Mouse (Mus musculus) neutrophil, adult 5-6 weeks (primary cell): ENCODE data around the gene Usp48. TPM values are rescaled to one million over a fixed set of nuclear protein-coding genes. Genes with fewer than 3 reads are reported as not detected.
A peak's percentile ranks its signal among the peaks of the same experiment; 100 is the strongest.

ENCODE experiments used
- ATAC-seq: fragments of 151-379, 151-347 bp; 2 replicates; pipeline ENCODE4 v1.8.0; 2017; ENCODE audit warnings: mild to moderate bottlenecking, moderate TSS enrichment; ENCODE audit not compliant: insufficient number of reproducible peaks, poor library complexity, low FRiP score, severe bottlenecking; ENCODE audit errors: extremely low read depth
- total RNA-seq: library from RNA; stranded (forward); fragments of 200-1000 nt; gene quantifications from 2 replicates; pipeline ENCODE4 v1.2.3, GENCODE M21; 2017

Usp48 gene
- total RNA-seq, 1 experiment from 2014 or later = 190 TPM

DNA sequence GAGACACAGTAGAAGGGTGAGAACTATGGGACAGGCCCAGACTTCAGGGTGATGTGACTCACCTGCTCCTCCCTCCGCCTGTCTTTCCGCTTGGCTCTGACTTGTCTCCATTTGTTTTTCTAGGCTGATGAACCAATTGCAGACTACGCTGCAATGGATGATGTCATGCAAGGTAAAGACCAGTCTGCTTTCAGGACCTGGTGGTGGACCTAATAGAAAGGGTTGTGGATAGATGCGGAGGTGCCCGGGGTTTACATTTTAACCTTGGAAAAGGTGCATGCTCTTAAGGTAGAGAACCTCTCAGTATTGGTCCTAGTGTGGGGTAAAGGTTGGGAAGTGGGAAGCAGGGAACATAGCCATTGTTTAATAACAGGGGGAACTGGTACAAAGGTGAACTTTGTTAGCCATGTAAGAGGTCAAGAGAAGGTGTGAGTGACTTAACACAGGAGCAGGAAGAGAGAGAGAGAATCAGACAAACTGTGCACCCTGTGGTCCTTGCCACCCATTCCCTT lies 59.3 kb downstream of the Usp48 start:
- no peak for ATAC-seq

DNA sequence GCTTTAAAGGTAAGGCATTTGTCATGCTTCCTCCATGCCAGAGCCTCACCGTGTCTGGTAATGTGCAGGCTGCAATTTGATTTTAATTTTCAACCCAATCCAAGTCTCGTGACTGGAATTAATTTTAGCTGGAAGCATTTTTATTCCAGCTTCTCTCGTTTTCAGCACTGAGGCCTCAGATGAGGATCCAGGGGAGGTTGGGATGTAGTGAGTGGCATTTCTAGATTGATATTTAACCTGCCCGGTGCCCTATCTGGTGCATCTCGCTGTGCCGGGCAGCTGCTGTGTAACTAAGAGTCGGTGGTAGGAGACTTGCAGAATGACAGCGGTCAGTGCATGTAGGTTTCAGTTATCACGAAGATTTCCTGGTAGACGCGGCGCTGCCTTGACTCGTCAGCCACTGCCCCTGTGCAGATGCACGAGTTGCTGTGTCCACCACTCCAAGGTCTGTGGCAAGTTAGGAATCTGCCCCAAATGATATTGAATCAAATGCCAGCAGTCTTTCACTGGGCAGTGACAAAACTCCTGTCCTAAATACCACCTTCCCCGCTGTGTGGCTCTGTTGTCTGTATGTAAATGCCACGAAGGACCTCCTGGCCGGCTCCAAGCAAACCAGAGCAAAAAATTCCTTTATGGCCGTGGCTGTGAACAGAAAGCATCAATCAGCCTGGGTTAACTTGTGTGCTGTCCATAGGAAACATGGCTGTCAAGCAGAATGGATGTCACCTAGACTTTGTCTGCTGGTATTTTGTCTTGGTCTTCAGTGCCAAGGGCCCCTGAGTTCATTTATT lies 61.9 kb downstream of the Usp48 start:
- ATAC-seq = no peak

DNA sequence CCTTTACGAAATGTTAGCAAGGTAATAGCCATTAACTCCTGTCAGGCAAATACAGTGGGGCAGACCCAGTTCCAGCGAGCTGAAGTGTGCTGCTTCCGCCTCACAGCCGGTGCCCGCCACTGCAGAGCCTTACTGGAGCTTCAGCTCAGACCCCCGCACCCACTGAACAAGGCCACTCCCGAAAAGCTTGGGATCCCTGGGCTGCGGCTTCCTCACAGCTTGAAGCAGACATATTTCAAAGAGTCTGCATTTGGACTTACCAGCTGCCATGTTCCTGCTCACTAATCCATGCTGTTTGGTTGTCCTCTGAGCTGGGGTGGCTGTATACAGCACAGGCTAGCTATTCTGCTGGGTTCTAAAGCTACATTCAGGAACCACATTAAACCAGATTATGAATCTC lies 64.1 kb downstream of the Usp48 start:
- ATAC-seq = no peak

DNA sequence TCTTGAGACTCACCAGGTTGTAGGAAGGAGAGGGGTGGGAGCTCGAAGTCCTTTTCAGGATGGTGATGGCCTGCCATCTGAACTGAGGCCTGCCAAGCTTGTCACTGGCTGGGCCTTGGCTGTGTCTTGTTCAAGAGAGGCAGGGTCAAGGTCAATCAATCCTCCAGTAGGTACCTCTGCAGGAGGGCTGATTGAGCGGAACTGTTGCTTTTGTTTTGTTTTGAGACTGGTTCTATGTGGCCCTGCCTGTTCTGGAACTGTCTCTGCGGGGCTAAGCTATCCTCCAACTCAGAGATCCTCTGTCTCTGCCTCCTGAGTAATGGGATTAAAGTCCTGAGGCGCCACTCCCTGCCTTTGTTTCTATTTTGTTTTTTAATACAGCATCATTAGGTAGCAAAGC lies 66.0 kb downstream of the Usp48 start:
- no peak for ATAC-seq

DNA sequence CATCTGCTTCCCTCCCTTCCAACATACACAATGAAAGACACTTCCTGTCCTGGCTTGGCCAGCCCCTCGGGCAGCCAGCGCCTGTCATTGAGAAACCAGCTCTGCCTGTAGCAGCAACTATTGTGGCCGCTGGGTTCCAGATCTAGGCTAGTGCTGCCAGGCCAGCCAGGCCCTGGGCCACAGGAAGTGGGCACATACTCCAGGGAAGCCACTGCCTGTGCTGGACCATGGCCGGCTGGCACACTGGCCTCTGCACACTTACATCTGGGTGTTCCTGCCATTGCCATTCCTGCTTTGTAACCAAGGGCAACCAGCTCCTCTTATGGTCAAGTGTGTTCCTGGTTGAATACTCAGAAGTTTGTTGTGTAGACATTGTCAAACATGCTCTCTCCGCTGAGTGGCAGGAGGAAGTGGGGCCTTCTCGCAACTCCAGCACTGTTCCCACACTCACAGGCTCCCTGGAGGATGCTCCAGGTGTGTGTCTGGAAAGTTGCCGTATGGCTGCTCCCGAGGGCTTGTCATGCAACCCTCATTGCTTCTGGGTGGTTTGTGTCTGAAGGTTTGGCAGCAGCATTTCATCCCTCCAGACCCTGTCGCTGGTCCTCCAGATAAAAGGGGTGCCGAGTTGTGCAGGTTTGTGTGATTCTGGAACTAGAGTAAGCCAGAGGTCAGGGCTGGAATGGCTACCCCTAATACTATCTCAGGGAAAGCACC lies 67.0 kb downstream of the Usp48 start:
- ATAC-seq = no peak

DNA sequence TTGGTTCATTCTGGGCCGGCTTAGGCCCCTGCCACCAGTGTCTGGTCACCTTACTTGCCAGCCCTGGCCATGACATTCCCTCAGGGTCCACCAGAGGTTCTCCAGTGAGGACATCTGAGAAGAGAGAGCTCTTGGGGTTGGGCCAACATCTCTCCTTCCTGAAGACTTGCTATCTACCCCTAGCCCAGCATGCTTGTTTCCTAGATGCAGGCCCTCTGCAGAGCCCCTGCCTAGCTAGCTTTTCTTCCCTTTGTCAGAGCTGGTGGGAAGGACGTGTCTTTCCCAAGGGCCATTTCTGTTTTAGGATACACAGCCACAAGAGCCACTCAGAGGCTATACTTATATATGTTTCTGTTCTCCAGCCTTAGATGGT lies 67.5 kb downstream of the Usp48 start:
- no peak for ATAC-seq

DNA sequence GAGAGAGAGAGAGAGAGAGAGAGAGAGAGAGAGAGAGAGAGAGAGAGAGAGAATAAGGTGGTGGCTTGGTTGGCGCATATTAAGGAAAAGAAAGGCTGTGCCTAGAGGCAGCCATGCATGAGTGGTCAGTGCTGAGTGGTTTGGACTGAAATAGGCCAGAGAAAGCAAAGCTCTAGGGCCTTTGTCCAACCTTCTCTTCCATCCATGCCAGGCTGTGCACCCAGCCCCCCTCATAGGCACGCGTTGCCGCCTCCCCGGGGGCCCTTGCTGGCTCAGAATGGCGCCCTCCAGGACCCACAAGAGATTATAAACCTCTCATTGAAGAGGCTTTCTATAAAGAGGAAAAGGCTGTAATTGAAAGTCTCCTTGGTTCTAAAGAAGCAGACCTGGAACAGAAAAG lies 68.0 kb downstream of the Usp48 start:
- ATAC-seq = no peak

DNA sequence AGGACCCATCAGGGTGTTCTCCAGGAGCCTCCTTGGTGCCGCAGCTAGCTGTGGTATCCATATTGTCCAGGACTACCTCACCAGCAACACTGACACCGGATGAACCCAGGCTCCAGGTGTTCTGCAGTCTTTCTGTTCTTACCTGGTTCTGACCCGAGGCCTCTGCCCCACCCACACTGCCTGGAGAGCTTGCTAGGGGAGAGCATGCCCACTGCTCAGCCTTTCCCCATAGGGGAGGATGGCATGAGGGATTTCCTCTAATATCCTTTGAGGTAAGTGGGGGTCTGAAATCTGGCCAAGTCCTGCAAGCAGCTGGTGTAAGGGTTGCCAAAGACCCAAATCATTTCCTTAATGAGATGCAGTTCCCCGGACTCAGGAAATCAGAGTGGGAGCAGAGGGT lies 69.9 kb downstream of the Usp48 start:
- ATAC-seq = no peak

DNA sequence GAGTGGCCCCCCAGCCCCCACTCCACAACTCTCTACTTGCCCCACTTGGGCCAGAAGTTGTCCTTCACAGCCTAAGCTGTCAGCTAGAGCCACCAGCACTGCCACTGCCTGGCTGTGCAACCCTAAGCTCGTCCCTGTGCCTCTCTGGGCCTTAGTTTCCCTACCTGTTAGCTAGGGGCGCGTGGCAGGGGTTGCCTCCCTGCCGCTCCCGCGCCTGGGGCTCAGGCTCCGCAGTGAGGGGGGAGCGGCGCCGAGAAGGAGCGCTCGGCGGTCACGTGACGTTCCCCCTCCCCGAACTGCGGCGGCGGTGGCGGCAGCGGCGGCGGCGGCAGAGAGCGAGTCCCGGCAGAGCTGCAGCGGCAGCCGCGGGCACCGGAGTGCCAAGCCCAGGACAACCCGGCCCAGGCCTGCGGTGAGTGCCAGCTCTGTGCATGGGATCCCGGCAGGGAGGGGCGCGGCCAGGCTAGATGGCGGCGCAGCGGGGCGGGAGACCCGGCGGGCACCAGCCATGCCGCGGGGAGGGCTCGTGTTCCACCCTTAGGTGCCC lies 71.0 kb downstream of the Usp48 start, which contains the start of gene Rap1gap:
Rap1gap (plus strand) TSS at position 294 of the 547 bp plus-strand sequence.
- ATAC-seq = no peak

DNA sequence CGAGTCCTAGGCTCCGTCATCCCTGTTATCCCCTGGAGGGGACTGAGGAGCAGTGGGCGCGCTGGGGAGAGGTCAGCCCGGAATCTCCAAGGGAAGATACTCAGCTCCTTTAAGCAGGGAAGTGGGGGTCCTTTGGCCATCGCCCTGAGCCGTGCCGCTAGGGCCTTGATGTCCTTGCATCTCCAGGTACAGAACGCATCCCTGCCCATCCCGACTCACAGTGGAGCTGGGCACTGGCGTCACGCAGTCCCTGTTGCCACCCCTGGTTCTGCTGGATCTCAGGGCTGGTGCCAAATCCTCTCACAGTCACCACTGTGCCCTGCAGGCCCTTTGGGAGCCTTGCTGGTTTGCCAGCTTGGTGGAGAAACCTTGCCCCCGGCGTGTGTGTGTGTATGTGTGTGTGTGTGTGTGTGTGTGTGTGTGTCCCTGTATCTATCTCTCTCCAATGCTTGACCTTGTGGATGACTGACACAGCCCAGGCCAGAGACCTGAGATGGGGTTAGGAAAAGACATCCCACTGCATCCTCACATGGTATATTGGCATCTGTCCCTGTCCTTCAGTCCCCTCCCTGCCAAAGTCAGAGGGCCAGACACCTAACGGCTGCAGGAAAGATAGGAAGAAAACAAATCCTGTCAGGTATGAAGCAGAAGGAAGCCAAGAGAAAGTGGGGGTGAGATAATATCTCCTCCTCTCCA lies 71.6 kb downstream of the Usp48 start:
- no peak for ATAC-seq

DNA sequence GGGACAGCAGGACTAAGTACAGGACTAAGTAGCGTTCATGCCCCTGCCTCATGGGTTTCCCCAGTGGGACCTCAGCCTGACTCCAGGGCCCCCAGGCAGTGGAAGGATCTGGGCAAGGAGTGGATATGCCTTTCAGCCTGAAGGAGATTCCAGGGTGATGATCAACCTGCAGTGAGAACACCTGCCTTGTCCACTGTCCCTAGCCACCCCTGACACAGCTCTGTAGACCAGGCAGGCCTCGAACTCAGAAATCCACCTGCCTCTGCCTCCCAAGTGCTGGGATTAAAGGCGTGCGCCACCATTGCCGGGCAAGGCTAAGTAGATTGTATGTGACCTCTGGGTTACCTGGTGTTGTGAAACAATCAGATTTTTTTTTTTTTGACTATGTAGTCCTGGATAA lies 72.2 kb downstream of the Usp48 start:
- no peak for ATAC-seq

DNA sequence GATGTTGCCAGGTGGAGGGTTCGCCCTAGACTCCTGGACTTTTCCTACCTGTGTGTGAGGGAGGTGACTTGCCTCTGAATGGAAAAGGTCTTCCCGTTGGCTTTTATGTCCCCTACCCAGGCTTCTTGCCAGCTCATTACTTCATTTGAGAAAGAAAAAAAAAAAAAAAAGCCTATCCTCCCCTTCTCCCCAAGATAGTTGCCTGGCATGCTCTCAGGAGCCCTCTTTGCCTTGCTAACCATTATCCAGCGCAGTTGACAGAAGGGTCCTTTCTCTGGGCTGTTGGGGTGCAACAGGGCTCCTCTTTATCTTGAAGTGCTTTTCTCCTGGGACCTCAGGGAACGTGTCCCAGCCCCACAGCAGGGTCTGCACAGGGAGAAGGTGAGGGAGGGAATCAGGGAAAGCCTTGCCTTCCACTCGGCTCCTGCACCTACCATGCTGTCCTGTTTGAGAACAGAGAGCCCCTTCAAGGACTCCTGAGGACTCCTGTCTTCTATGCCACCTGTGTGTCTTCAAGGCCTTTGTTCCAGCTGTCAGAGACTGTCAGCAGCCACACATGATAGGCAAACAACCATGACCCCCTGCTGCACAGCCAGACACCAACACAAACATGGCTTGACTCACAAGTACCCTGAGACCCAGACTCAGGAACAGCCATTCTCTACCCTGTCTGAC lies 72.9 kb downstream of the Usp48 start:
- ATAC-seq = no peak

DNA sequence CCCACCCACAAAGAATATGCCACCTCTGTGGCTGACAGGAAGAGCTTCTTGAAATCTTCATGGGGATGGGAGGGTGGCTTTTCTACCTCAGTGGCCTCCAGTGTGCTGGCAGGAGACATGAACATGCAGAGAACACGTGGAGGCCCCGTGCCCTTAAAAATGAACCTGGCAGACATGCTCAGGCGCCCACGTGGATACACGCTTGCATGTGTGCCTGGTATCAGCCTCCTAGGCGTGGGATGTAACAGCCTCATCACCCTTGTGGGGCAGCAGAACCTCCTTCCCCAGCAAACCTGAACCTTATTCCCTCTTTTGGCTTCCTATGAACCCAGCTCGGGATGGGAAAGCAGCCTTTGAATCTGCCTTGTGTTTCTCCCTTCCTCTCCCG lies 73.4 kb downstream of the Usp48 start:
- no peak for ATAC-seq

DNA sequence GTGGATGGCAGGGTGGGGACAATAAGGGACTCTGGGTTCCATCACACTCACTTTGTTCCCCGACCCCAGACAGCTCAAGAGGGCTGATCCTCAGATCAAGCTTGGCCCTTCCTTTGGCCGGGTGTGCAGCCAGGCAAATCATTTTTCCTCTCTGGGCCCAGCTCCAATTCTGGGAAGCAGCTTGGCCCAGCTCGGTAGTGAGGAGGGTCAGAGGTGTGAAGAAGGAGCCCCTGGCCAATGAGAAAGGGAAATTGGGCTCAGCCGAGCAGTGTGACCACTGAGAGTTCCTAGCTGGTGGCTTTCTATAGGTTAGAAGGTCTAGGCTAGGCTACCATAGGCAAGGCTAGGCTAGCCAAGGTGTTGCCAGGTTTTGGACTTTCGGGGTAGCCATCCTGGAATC lies 74.2 kb downstream of the Usp48 start:
- ATAC-seq = no peak

DNA sequence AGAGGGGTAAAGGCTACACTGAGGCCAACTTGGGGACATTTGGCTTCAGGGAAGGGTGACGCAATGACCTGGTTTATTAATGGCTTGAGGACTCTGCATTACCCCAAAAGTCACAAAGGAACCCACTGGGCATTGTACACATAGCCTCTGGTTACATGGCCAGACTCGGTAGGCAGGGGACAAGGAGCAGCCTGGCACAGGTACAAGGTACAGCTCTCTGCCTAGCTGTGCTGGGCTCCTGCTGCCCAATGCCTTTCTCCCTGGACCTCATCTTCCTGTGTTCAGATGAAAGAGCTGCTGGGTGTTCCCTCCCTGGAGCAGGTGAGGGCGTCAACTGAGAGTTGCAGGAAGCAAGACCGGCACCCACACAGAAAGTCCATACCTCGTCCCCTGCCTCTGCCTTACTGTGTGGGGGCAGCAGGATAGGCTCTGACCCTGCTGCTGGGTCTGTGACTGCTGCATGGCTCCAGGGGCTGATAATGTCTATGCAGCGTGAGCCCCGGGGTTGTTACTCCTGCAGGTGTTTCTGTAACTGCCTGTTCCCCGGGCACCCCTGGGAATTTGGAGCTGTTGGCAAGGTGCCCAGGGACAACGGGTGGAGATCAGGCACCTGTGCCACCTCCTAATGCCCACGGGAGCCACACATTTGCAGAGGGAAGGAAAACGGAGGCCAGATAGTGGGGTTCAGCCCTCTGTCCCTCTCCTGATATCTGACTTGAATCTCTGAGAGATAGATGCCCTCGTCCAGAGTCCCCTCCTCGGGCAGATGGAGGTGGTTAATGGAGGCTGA lies 78.4 kb downstream of the Usp48 start:
- no peak for ATAC-seq

DNA sequence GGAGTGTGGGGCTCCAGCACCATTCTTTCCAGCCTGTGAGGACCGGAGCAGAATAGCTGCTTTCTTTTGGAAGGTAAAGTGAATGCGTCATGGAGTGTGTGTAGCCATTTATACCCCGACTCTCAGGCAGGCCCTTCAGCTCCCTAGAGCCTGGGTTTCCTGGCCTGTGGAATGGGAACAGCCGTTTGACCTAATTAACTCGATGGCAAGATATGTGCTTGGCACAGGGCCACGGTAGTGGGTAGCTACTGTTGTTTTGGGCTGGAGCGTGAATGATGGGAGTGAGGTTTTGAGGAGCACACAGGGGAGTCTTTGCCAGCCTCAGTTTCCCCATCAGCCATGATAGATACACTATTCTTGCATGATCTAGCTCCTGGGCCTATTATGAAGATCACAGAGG lies 82.0 kb downstream of the Usp48 start:
- ATAC-seq = no peak

DNA sequence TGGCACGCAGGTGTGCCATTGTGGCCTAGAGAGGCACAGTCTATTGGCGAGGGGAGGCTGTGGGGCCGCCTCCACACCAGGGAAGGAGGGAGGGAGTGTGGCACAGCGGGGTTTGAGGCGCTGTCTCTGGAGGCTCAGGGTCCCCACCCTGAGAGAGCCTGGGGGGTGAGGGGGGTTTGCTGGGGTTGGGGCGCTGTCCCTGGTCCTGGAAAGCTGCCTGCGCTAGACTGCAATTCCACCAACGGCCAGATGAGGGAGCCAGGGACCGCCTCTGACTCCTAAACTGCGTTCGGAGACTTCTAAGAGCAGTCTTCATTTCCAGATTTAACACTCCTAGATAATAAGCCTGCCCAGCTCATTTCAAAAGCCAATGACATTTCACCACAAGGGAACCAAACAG lies 82.5 kb downstream of the Usp48 start:
- 0 out of 2 replicates have a peak, but pooled peaks have one; percentile 11 for ATAC-seq
